In the genomic region with DNA sequence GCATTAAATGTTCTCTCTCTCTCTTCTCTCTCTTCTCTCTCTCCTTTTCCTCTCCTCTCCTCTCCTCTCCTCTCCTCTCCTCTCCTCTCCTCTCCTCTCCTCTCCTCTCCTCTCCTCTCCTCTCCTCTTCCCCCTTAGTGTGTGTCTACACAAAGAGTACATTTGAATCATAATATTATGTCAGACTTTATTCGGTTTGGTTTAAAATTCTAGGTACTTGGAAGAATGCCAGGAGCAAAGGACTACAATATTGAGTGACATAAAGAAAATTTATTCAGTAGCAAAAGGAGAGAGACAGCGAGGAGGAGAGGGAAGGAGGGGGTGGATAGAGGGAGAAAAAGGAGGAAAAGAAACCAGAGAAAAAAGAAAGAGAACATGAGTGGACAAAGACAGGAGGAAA, we compare ENCODE assay signal across 24 mouse cellular contexts. TPM values are rescaled to one million over a fixed set of nuclear protein-coding genes. Genes with fewer than 3 reads are reported as not detected.
DNase-seq lines count a peak whose midpoint lies in the region; ATAC-seq and TF ChIP-seq lines count a peak whose summit lies in the region.
"Had no signal": no experiment of that assay in that cellular context is flagged by ENCODE, and none has a peak within 500 bp of the region (broad histone marks: within the 10 kb centered on the region; RNA-seq: fewer than 3 reads in every experiment).

No protein-coding gene starts in this region.

- DNase-seq in forebrain, postnatal 0 days = no peak
- no peak for DNase-seq in midbrain, embryonic 11.5 days (ENCODE audit: low spot score, missing footprints)
- DNase-seq in brain, embryonic 14.5 days (ENCODE audit: low read depth) = peak; percentile 46
- DNase-seq in kidney, postnatal 4 days = no peak
- DNase-seq: adrenal gland, adult 8-10 months; adrenal gland, postnatal 25 days; cerebellum, adult 18-20 months; cerebellum, adult 9-10 months; cerebellum, postnatal 14 days; gastrocnemius, postnatal 10 days; gastrocnemius, postnatal 36 days; heart, adult 2 months; heart, postnatal 14 days; heart, postnatal 4 days had no signal

- WGBS in forebrain, embryonic 16.5 days = 7% methylated on average over 2 of the region's 2 CpGs
- 11% methylated on average over 2 of the region's 2 CpGs for WGBS in forebrain, postnatal 0 days
- 26% methylated on average over 2 of the region's 2 CpGs for WGBS in midbrain, embryonic 15.5 days
- WGBS in midbrain, embryonic 11.5 days = 81% methylated on average over 2 of the region's 2 CpGs

- H3K9ac ChIP-seq in forebrain, embryonic 16.5 days (replicated peaks; ENCODE audit: low read depth, low read length) = no peak overlapping the region
- H3K9ac ChIP-seq in forebrain, postnatal 0 days = no peak overlapping the region
- no peak overlapping the region for H3K9ac ChIP-seq in midbrain, embryonic 15.5 days
- no peak overlapping the region for H3K9ac ChIP-seq in midbrain, embryonic 11.5 days (ENCODE audit: low read length)
- H3K9ac ChIP-seq: heart, embryonic 13.5 days; hindbrain, embryonic 14.5 days had no signal

- H3K4me2 ChIP-seq in forebrain, embryonic 16.5 days (ENCODE audit: low read length) = no peak overlapping the region
- no peak overlapping the region for H3K4me2 ChIP-seq in forebrain, postnatal 0 days (ENCODE audit: low read depth)
- no peak overlapping the region for H3K4me2 ChIP-seq in midbrain, embryonic 15.5 days
- H3K4me2 ChIP-seq in midbrain, embryonic 11.5 days = no peak overlapping the region
- H3K4me2 ChIP-seq: heart, embryonic 13.5 days; hindbrain, embryonic 14.5 days had no signal

- no peak overlapping the region for H3K27ac ChIP-seq in forebrain, embryonic 16.5 days (ENCODE audit: low read length)
- no peak overlapping the region for H3K27ac ChIP-seq in forebrain, postnatal 0 days (ENCODE audit: low read depth, low read length)
- H3K27ac ChIP-seq in midbrain, embryonic 15.5 days = peak overlapping the region; percentile 34; the same call in 1 of the 2 replicates
- no peak overlapping the region for H3K27ac ChIP-seq in midbrain, embryonic 11.5 days (ENCODE audit: low read depth, low read length)
- H3K27ac ChIP-seq: heart, adult 2 months; heart, embryonic 10.5 days; heart, embryonic 13.5 days; hindbrain, embryonic 14.5 days; hindbrain, postnatal 0 days had no signal

- H3K36me3 ChIP-seq in forebrain, embryonic 16.5 days (ENCODE audit: control insufficient read depth, insufficient read depth) = no peaks in the 10 kb centered on the region
- H3K36me3 ChIP-seq in forebrain, postnatal 0 days (ENCODE audit: insufficient read depth) = no peaks in the 10 kb centered on the region
- H3K36me3 ChIP-seq in midbrain, embryonic 15.5 days (replicated peaks) = no peaks in the 10 kb centered on the region
- no peaks in the 10 kb centered on the region for H3K36me3 ChIP-seq in midbrain, embryonic 11.5 days (ENCODE audit: control insufficient read depth, insufficient read depth, low read length)
- H3K36me3 ChIP-seq: heart, embryonic 10.5 days; heart, embryonic 13.5 days had no signal

- no peak overlapping the region for H3K4me3 ChIP-seq in forebrain, embryonic 16.5 days (replicated peaks; ENCODE audit: low read length)
- no peak overlapping the region for H3K4me3 ChIP-seq in forebrain, postnatal 0 days (ENCODE audit: low read depth, low read length)
- no peak overlapping the region for H3K4me3 ChIP-seq in midbrain, embryonic 15.5 days
- no peak overlapping the region for H3K4me3 ChIP-seq in midbrain, embryonic 11.5 days (ENCODE audit: low read depth, low read length)
- H3K4me3 ChIP-seq: heart, adult 2 months; heart, embryonic 10.5 days; heart, embryonic 13.5 days had no signal

- no peaks in the 10 kb centered on the region for H3K27me3 ChIP-seq in forebrain, embryonic 16.5 days (replicated peaks; ENCODE audit: control insufficient read depth, insufficient read depth, low read length)
- no peaks in the 10 kb centered on the region for H3K27me3 ChIP-seq in forebrain, postnatal 0 days (ENCODE audit: insufficient read depth, low read length)
- H3K27me3 ChIP-seq in midbrain, embryonic 15.5 days (replicated peaks) = no peaks in the 10 kb centered on the region
- no peaks in the 10 kb centered on the region for H3K27me3 ChIP-seq in midbrain, embryonic 11.5 days (ENCODE audit: control insufficient read depth, insufficient read depth, low read length)
- H3K27me3 ChIP-seq: heart, embryonic 13.5 days had no signal

- TF ChIP-seq POLR2A in brain, embryonic 14.5 days (IDR thresholded peaks at IDR 0.05; ENCODE audit: borderline replicate concordance, extremely low read depth, insufficient read depth, insufficient read length, poor library complexity, severe bottlenecking) = no peak

- TF ChIP-seq CTCF in forebrain, postnatal 0 days (IDR thresholded peaks at IDR 0.05; ENCODE audit: low read depth) = no peak
- TF ChIP-seq CTCF in brain, embryonic 14.5 days (IDR thresholded peaks at IDR 0.05; ENCODE audit: borderline replicate concordance, extremely low read depth, insufficient read depth, insufficient read length) = no peak

- H3K4me1 ChIP-seq in forebrain, embryonic 16.5 days (replicated peaks; ENCODE audit: control insufficient read depth, insufficient read depth, low read length) = peaks cover 11% of the 10 kb centered on the region; the same call in 1 of the 2 replicates
- H3K4me1 ChIP-seq in forebrain, postnatal 0 days (ENCODE audit: insufficient read depth) = no peaks in the 10 kb centered on the region; the same call in 1 of the 2 replicates
- H3K4me1 ChIP-seq in midbrain, embryonic 15.5 days = peaks cover 9% of the 10 kb centered on the region
- no peaks in the 10 kb centered on the region for H3K4me1 ChIP-seq in midbrain, embryonic 11.5 days (ENCODE audit: control insufficient read depth, insufficient read depth, low read length)
- H3K4me1 ChIP-seq: heart, embryonic 10.5 days; heart, embryonic 13.5 days had no signal

- H3K9me3 ChIP-seq in forebrain, embryonic 16.5 days (ENCODE audit: control insufficient read depth, low read length) = no peaks in the 10 kb centered on the region
- H3K9me3 ChIP-seq in forebrain, postnatal 0 days (ENCODE audit: low read length) = no peaks in the 10 kb centered on the region
- H3K9me3 ChIP-seq in midbrain, embryonic 15.5 days = no peaks in the 10 kb centered on the region
- H3K9me3 ChIP-seq in midbrain, embryonic 11.5 days (ENCODE audit: control insufficient read depth, low read length) = no peaks in the 10 kb centered on the region
- H3K9me3 ChIP-seq: heart, embryonic 10.5 days; heart, embryonic 13.5 days had no signal

- peak; percentile 63 for ATAC-seq in forebrain, embryonic 16.5 days
- no peak for ATAC-seq in forebrain, postnatal 0 days
- ATAC-seq in midbrain, embryonic 15.5 days (replicated peaks) = no peak
- ATAC-seq in midbrain, embryonic 11.5 days (ENCODE audit: low FRiP score) = no peak
- ATAC-seq: activated CD4-positive, CD25-positive, alpha-beta regulatory T cell, adult 4 months; CD4-positive, CD25-positive, alpha-beta regulatory T cell, adult 4 months; hindbrain, postnatal 0 days had no signal

RNA-seq across cellular contexts. Expression of gene Slc1a2, which starts 19.8 kb away (rescaled TPM):
- 9.6 and 11.0 TPM in 2 replicates for polyA plus RNA-seq in forebrain, embryonic 16.5 days (2015; fragmentation: Nextera tagmentation; extraction: Ambion mirVana)
- 77.1 and 82.0 TPM in 2 replicates for total RNA-seq in forebrain, postnatal 0 days (2014; rRNA removed)
- polyA plus RNA-seq in forebrain, postnatal 0 days (2015; fragmentation: Nextera tagmentation; extraction: Ambion mirVana) = 8.0 and 18.4 TPM in 2 replicates
- 17.1 and 18.9 TPM in 2 replicates for polyA plus RNA-seq in midbrain, embryonic 15.5 days (2015; fragmentation: Nextera tagmentation; extraction: Ambion mirVana)
- polyA plus RNA-seq in midbrain, embryonic 11.5 days (2014; fragmentation: Nextera tagmentation; extraction: Ambion mirVana) = 15.7 and 16.0 TPM in 2 replicates
- polyA plus RNA-seq in brain, embryonic 14.5 days (2012; rRNA removed) = 27.1 and 46.2 TPM in 2 replicates
- total RNA-seq: granulocyte monocyte progenitor cell, adult 5-6 weeks had no signal
- polyA plus RNA-seq: activated CD4-positive, CD25-positive, alpha-beta regulatory T cell, adult 4 months; C2C12 had no signal
